Mouse (Mus musculus): ENCODE measurements around the gene AC124502.3. TPM values are rescaled to one million over a fixed set of nuclear protein-coding genes. Genes with fewer than 3 reads are reported as not detected.

AC124502.3 gene
- polyA plus RNA-seq, 1 experiment from 2014 or later: 1.1 TPM

- peaks cover 14% of the 10 kb centered on the region; the same call in 1 of the 2 replicates for H3K4me1 ChIP-seq (replicated peaks; ENCODE audit: control insufficient read depth, insufficient read depth)
- TF ChIP-seq CTCF (IDR thresholded peaks at IDR 0.05; ENCODE audit: low read depth) (no peak), EP300 (optimal IDR thresholded peaks at IDR 0.05) (no peak)
- 0 out of 2 replicates have a peak overlapping the region, but pooled peaks have one; percentile 20 for H3K27ac ChIP-seq (replicated peaks)
- WGBS: 36% methylated on average over 7 of the region's 7 CpGs
- no peaks in the 10 kb centered on the region for H3K36me3 ChIP-seq (ENCODE audit: control insufficient read depth, insufficient read depth, low read length)
- no peak overlapping the region for H3K9ac ChIP-seq (ENCODE audit: low read length)
- H3K4me2 ChIP-seq (replicated peaks; ENCODE audit: low read depth): no peak overlapping the region
- no peaks in the 10 kb centered on the region for H3K9me3 ChIP-seq (ENCODE audit: control insufficient read depth, low read length)
- no peak for DNase-seq (ENCODE audit: low spot score)
- no peak overlapping the region for H3K4me3 ChIP-seq (ENCODE audit: low read depth, low read length)
- no peaks in the 10 kb centered on the region; the same call in 1 of the 2 replicates for H3K27me3 ChIP-seq (ENCODE audit: control insufficient read depth, insufficient read depth, low read length)
- no peak for ATAC-seq (ENCODE audit: low FRiP score, low TSS enrichment)
Observed at GRCm38 (mm10) chr19:5065104-5065503, 26.4 kb downstream of the AC124502.3 start.

- H3K4me2 ChIP-seq (replicated peaks; ENCODE audit: low read depth): peak overlapping the region; percentile 73
- no peaks in the 10 kb centered on the region for H3K36me3 ChIP-seq (ENCODE audit: control insufficient read depth, insufficient read depth, low read length)
- H3K9ac ChIP-seq (ENCODE audit: low read length): peak overlapping the region; percentile 41
- H3K4me3 ChIP-seq (ENCODE audit: low read depth, low read length): peak overlapping the region; percentile 60
- no peak for DNase-seq (ENCODE audit: low spot score)
- peak overlapping the region; percentile 93 for H3K27ac ChIP-seq (replicated peaks)
- TF ChIP-seq CTCF (IDR thresholded peaks at IDR 0.05; ENCODE audit: low read depth): no peak
- TF ChIP-seq EP300 (optimal IDR thresholded peaks at IDR 0.05): no peak
- H3K27me3 ChIP-seq (ENCODE audit: control insufficient read depth, insufficient read depth, low read length): no peaks in the 10 kb centered on the region; the same call in 1 of the 2 replicates
- 4% methylated on average over 15 of the region's 15 CpGs for WGBS
- peak; percentile 3; the same call in 1 of the 2 replicates for ATAC-seq (ENCODE audit: low FRiP score, low TSS enrichment)
- H3K4me1 ChIP-seq (replicated peaks; ENCODE audit: control insufficient read depth, insufficient read depth): peaks cover 9% of the 10 kb centered on the region; the same call in 1 of the 2 replicates
- no peaks in the 10 kb centered on the region for H3K9me3 ChIP-seq (ENCODE audit: control insufficient read depth, low read length)
Observed at GRCm38 (mm10) chr19:5067040-5067799, 28.5 kb downstream of the AC124502.3 start.

- TF ChIP-seq EP300 (optimal IDR thresholded peaks at IDR 0.05) (no peak), CTCF (IDR thresholded peaks at IDR 0.05; ENCODE audit: low read depth) (no peak)
- Histone ChIP-seq H3K27me3 (ENCODE audit: control insufficient read depth, insufficient read depth, low read length) (no peaks in the 10 kb centered on the region; the same call in 1 of the 2 replicates), H3K27ac (replicated peaks) (peak within 1 kb of the TSS; percentile 93), H3K9me3 (ENCODE audit: control insufficient read depth, low read length) (no peaks in the 10 kb centered on the region), H3K4me1 (replicated peaks; ENCODE audit: control insufficient read depth, insufficient read depth) (peaks cover 9% of the 10 kb centered on the region; the same call in 1 of the 2 replicates), H3K36me3 (ENCODE audit: control insufficient read depth, insufficient read depth, low read length) (no peaks in the 10 kb centered on the region), H3K4me3 (ENCODE audit: low read depth, low read length) (peak within 1 kb of the TSS; percentile 60), H3K9ac (ENCODE audit: low read length) (peak within 1 kb of the TSS; percentile 68), H3K4me2 (replicated peaks; ENCODE audit: low read depth) (peak within 1 kb of the TSS; percentile 73)
- 1% methylated on average over 52 of the region's 56 CpGs for WGBS
- DNase-seq (ENCODE audit: low spot score) (peak; percentile 70), ATAC-seq (ENCODE audit: low FRiP score, low TSS enrichment) (peak; percentile 46; the same call in 1 of the 2 replicates)
Observed at GRCm38 (mm10) chr19:5067867-5068569, 29.3 kb downstream of the AC124502.3 start, which contains the start of gene Cd248. Gene Cd248 (plus strand): TSS chr19:5068078.

- WGBS: 29% methylated on average over 21 of the region's 21 CpGs
- Histone ChIP-seq H3K4me2 (replicated peaks; ENCODE audit: low read depth) (peak overlapping the region; percentile 73), H3K4me3 (ENCODE audit: low read depth, low read length) (peak overlapping the region; percentile 60), H3K27me3 (ENCODE audit: control insufficient read depth, insufficient read depth, low read length) (no peaks in the 10 kb centered on the region; the same call in 1 of the 2 replicates), H3K27ac (replicated peaks) (peak overlapping the region; percentile 93), H3K4me1 (replicated peaks; ENCODE audit: control insufficient read depth, insufficient read depth) (peaks cover 9% of the 10 kb centered on the region; the same call in 1 of the 2 replicates), H3K9ac (ENCODE audit: low read length) (peak overlapping the region; percentile 68), H3K9me3 (ENCODE audit: control insufficient read depth, low read length) (no peaks in the 10 kb centered on the region), H3K36me3 (ENCODE audit: control insufficient read depth, insufficient read depth, low read length) (no peaks in the 10 kb centered on the region)
- DNase-seq (ENCODE audit: low spot score) (no peak), ATAC-seq (ENCODE audit: low FRiP score, low TSS enrichment) (no peak)
- TF ChIP-seq CTCF (IDR thresholded peaks at IDR 0.05; ENCODE audit: low read depth) (peak; percentile 23; the same call in 1 of the 2 replicates), EP300 (optimal IDR thresholded peaks at IDR 0.05) (no peak)
Observed at GRCm38 (mm10) chr19:5068570-5069234, 30.0 kb downstream of the AC124502.3 start.

GRCm38 (mm10) chr19:5069486-5069885 lies 30.8 kb downstream of the AC124502.3 start:
- peak overlapping the region; percentile 68; the same call in 1 of the 2 replicates for H3K9ac ChIP-seq (ENCODE audit: low read length)
- no peaks in the 10 kb centered on the region; the same call in 1 of the 2 replicates for H3K27me3 ChIP-seq (ENCODE audit: control insufficient read depth, insufficient read depth, low read length)
- no peaks in the 10 kb centered on the region for H3K36me3 ChIP-seq (ENCODE audit: control insufficient read depth, insufficient read depth, low read length)
- no peak for ATAC-seq (ENCODE audit: low FRiP score, low TSS enrichment)
- DNase-seq (ENCODE audit: low spot score): no peak
- H3K9me3 ChIP-seq (ENCODE audit: control insufficient read depth, low read length): no peaks in the 10 kb centered on the region
- H3K4me3 ChIP-seq (ENCODE audit: low read depth, low read length): peak overlapping the region; percentile 60
- peak overlapping the region; percentile 73 for H3K4me2 ChIP-seq (replicated peaks; ENCODE audit: low read depth)
- H3K4me1 ChIP-seq (replicated peaks; ENCODE audit: control insufficient read depth, insufficient read depth): peaks cover 9% of the 10 kb centered on the region; the same call in 1 of the 2 replicates
- 84% methylated on average over 5 of the region's 5 CpGs for WGBS
- no peak overlapping the region for H3K27ac ChIP-seq (replicated peaks)
- TF ChIP-seq EP300 (optimal IDR thresholded peaks at IDR 0.05): no peak
- TF ChIP-seq CTCF (IDR thresholded peaks at IDR 0.05; ENCODE audit: low read depth): no peak
